Mouse (Mus musculus) gastrocnemius, adult 2 months (tissue): ENCODE results near the gene Fhl4. TPM values are rescaled to one million over a fixed set of nuclear protein-coding genes. Genes with fewer than 3 reads are reported as not detected.

Source experiments
- DNase-seq: peaks from one replicate; pipeline ENCODE4 v3.0.0; 2022
- H3K27ac ChIP-seq: fragments of 200-600 bp; 2 replicates; pipeline ENCODE4 v1.8.1; 2022; ENCODE audit warnings: mild to moderate bottlenecking
- H3K4me3 ChIP-seq: fragments of 200-600 bp; 2 replicates; pipeline ENCODE4 v1.8.1; 2022; ENCODE audit warnings: mild to moderate bottlenecking, moderate library complexity
- CTCF ChIP-seq: fragments of 200-600 bp; IDR thresholded peaks from 2 replicates; pipeline ENCODE4 v1.8.1; 2022; ENCODE audit warnings: antibody characterized with exemption, mild to moderate bottlenecking, moderate library complexity
- intact Hi-C: fragments of 180-260 bp; cut with DNase I; formaldehyde crosslinking; loops from one replicate; pipeline ENCODE4 v1.15.1; 2025
- long read RNA-seq, 2 experiments: library from polyadenylated mRNA; stranded (forward); transcript quantifications; one replicate each; pipeline ENCODE4 v2.0.0; 2021
- total RNA-seq, 2 experiments: library from RNA; stranded (reverse); gene quantifications; 2 replicates each; pipeline ENCODE4 v1.2.3; 2021

The Fhl4 gene
- total RNA-seq, result under 1 TPM; 0.13 to 0.17 TPM
- long read RNA-seq, experiment 1, result 0 reads
- long read RNA-seq, experiment 2, partial matches to known transcripts, result 0 of 1 reads
- long read RNA-seq, experiment 2, other reads (novel, unspliced or antisense), result 0 of 1 reads

DNA sequence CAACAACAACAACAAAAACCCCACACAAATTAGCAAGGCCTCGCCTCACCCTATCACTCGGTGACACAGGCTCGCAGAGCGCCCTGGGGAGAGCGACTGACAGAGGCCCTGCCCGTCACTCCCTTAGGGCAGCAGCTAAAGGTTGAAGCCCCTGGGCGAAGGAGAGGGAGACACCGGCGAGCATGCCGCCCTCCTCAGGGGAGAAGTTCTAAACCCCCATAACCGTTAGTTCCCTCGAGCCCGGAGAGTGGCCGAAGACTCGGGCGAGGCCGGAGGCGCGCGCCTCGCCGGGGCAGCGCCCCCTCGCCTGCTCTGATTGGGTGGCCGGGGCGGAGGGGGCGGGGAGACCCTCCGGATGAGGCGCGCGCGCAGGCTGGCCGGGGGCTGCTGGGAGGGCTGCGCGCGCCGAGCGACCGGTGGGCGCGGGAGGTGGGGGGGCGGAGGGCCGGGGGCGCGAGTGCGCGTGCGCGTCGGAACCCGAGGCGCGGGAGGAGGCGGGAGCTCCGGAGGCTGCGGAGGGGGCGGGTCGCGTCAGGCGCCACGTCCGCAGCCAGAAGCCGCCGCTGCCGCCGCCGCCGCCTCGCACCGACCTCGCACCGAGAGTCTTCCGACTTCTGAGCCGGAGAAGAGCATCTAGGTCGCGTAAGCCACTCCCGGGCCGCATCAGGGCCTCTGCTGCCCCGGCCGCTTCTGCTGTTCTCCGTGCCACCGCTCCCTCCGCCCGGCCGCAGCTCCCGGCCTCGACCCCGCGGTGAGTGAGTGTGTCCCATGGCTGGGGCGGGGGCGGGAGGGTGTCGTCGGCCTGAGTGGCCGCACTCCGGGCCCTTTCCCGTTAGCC is at the start of gene Fhl4, which contains the start of gene Tmem263:
TSS of gene Fhl4 (minus strand) at position 249 of the 838 bp plus-strand sequence.
TSS of gene Tmem263 (plus strand) at position 381 of the 838 bp plus-strand sequence.
- DNase-seq, result peak; percentile 93
- peak; percentile 8; the same call in 1 of the 2 replicates for TF ChIP-seq CTCF
- intact Hi-C loops, result loop anchor here (5.0 kb wide), 3 partner anchors 85 to 185 kb away; partner anchors contain the start of genes Cry1 and Ric8b
- Histone ChIP-seq H3K4me3 (peak within 1 kb of the TSS; percentile 100), H3K27ac (peak within 1 kb of the TSS; percentile 92)

DNA sequence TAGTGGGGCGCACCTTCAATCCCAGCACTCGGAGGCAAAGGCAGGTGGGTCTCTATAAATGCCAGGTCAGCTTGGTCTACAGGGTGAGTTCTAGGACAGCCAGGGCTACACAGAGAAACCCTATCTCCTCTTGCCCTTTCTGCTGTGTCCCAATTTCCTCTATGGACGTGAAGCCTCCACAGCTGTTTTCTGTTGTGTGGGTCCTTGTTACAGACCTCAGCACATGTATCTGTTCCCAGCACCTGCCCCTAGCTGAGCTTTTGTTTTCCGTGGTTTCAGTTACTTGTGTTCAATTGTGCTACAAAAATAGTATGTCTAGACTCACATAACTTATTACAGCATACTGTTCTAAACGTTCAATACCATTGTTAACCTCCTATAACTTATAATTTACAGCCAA is 46.9 kb upstream of the Fhl4 start:
- no peak for TF ChIP-seq CTCF
- intact Hi-C loops, result no loop called here
- no peak for DNase-seq
- Histone ChIP-seq H3K27ac (no peak overlapping the region), H3K4me3 (no peak overlapping the region)

DNA sequence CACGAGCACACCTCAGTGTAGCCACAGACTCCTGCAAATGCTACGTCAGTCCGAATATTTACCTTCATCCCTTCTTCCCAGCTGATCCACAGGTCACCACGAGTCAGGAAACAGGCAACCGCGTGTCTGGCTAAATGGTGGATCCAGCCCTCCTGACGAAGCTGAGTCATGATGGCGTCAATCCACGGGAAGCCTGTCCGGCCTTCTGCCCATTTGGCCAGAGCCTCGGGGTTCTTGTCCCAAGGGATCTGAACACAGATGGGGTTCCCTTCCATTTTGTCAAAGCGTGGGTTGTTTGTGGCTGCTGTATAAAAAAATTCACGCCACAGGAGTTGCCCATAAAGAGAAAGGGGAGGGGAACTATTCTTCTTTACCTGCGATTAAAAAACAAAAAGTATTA is 44.0 kb upstream of the Fhl4 start:
- intact Hi-C loops, result no loop called here
- no peak for DNase-seq
- H3K27ac ChIP-seq, result no peak overlapping the region
- no peak overlapping the region for H3K4me3 ChIP-seq
- TF ChIP-seq CTCF, result no peak

GRCm38 (mm10) chr10:85141465-85141864 is 39.2 kb upstream of the Fhl4 start:
- no peak for DNase-seq
- H3K4me3 ChIP-seq, result no peak overlapping the region
- TF ChIP-seq CTCF, result no peak
- intact Hi-C loops, result no loop called here
- H3K27ac ChIP-seq, result no peak overlapping the region

GRCm38 (mm10) chr10:85136573-85136972 is 34.3 kb upstream of the Fhl4 start:
- intact Hi-C loops, result no loop called here
- no peak overlapping the region for H3K27ac ChIP-seq
- no peak overlapping the region for H3K4me3 ChIP-seq
- DNase-seq, result no peak
- no peak for TF ChIP-seq CTCF

GRCm38 (mm10) chr10:85128453-85128852 is 26.2 kb upstream of the Fhl4 start:
- DNase-seq, result no peak
- Histone ChIP-seq H3K4me3 (peak overlapping the region; percentile 78), H3K27ac (peak overlapping the region; percentile 93)
- TF ChIP-seq CTCF, result no peak
- intact Hi-C loops, result no loop called here

DNA sequence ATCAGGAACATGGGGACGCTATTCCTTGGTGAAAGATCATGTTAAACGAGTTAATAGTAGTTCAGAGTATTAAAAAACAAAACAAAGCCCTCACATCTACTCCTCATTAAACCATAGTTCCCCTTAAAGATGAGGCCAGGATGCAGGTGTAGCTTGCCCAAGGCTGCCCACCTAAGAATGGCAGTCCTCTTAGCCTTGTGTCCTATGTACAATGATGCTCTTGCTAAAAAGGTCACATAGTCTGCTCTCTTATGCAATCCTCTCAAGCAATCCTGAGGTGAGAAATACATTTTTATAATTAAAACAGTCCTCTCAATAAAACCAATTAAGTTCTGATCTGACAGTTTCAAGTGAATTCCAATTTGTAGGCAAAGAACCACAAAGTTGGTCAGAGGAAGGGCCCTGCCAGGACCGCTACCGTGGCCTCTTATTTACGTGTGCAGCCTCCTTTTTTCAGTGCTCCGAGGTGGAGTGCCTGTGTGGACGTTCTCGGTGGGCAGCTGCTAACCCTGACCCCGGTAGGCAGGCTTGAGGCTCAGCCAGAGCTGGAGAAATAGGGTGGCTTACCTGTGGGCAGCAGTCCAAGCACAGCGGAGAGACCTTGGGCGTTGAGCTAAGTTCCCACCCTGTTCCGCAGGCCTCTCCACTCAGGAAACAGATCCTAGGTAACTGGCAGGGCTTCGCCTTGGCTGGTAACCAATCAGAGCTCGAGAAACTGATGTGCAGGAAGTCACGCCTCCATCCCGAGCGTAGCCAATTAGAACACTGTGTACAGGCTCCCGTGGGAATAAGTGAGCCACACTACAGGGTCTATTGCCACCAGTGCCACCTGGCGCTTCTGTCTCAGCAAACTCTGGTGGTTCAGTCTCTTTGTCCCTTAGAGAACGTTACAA is 25.3 kb upstream of the Fhl4 start, which contains the start of gene Mterf2:
TSS of gene Mterf2 (minus strand) at position 633 of the 893 bp plus-strand sequence.
- peak; percentile 50 for TF ChIP-seq CTCF
- peak; percentile 96 for DNase-seq
- intact Hi-C loops, result no loop called here
- H3K4me3 ChIP-seq, result peak within 1 kb of the TSS; percentile 78
- peak within 1 kb of the TSS; percentile 93 for H3K27ac ChIP-seq

DNA sequence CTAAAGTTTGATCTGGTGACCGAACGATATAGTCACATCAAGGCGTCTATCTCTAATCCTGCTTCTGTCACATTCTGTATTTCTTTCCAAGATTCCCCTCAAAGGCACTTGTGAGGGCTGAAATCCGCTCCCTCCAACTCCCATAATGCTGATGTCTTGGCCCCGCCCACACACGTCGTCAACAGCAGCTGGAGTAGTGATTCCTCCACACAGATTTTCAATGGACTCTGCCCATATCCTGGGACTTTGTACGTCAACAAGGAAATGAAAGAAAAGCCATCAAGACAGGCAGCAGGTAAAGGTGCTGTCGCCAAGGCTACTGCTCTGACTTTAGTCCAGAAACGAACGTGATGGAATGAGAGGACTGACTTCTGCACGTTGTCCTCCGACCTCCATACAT is 22.9 kb upstream of the Fhl4 start:
- no peak for DNase-seq
- H3K4me3 ChIP-seq, result no peak overlapping the region
- TF ChIP-seq CTCF, result no peak
- no peak overlapping the region for H3K27ac ChIP-seq
- intact Hi-C loops, result no loop called here

DNA sequence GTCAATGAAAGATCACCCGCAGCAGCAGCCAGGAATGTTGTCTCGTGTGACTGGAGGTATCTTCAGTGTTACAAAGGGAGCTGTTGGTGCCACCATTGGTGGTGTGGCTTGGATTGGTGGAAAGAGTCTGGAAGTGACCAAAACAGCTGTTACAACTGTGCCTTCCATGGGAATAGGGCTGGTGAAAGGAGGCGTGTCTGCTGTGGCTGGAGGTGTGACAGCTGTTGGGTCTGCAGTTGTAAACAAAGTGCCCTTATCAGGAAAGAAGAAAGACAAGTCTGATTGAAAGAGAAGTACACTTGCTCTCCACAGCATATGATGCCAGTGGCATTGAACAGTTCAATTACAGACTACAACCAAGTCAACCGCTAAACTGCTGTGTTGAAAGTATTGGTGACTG is 12.1 kb upstream of the Fhl4 start:
- Histone ChIP-seq H3K27ac (no peak overlapping the region), H3K4me3 (no peak overlapping the region)
- TF ChIP-seq CTCF, result no peak
- intact Hi-C loops, result no loop called here
- DNase-seq, result no peak

GRCm38 (mm10) chr10:85103085-85103885 is 990 bp upstream of the Fhl4 start:
- Histone ChIP-seq H3K4me3 (peak overlapping the region; percentile 100), H3K27ac (peak overlapping the region; percentile 92)
- no peak for TF ChIP-seq CTCF
- intact Hi-C loops, result loop anchor here (5.0 kb wide), 3 partner anchors 84 to 186 kb away; partner anchors contain the start of genes Cry1 and Ric8b
- DNase-seq, result peak; percentile 36

- peak overlapping the region; percentile 92 for H3K27ac ChIP-seq
- peak overlapping the region; percentile 100 for H3K4me3 ChIP-seq
- DNase-seq, result peak; percentile 25
- intact Hi-C loops, result loop anchor here (5.0 kb wide), 3 partner anchors 85 to 185 kb away; partner anchors contain the start of genes Cry1 and Ric8b
- TF ChIP-seq CTCF, result no peak
Observed at GRCm38 (mm10) chr10:85101841-85102240, 454 bp downstream of the Fhl4 start.
